Mouse (Mus musculus): ENCODE data around the gene B4galt5. TPM values are rescaled to one million over a fixed set of nuclear protein-coding genes. Genes with fewer than 3 reads are reported as not detected.
A peak's percentile ranks its signal among the peaks of the same experiment; 100 is the strongest.

Gene B4galt5
- polyA plus RNA-seq, 1 experiment from 2014 or later = 4.5 TPM

GRCm38 (mm10) chr2:167349283-167349936 lies 427 bp upstream of the B4galt5 start:
- peaks cover 3% of the 10 kb centered on the region; the same call in 1 of the 2 replicates for H3K4me1 ChIP-seq (replicated peaks; ENCODE audit: control insufficient read depth, insufficient read depth)
- TF ChIP-seq CTCF (IDR thresholded peaks at IDR 0.05; ENCODE audit: low read depth) (no peak), EP300 (optimal IDR thresholded peaks at IDR 0.05) (no peak)
- ATAC-seq (ENCODE audit: low FRiP score, low TSS enrichment) (peak; percentile 97), DNase-seq (ENCODE audit: low spot score) (peak; percentile 98)
- H3K27me3 ChIP-seq (ENCODE audit: control insufficient read depth, insufficient read depth, low read length) = no peaks in the 10 kb centered on the region
- H3K9me3 ChIP-seq (ENCODE audit: control insufficient read depth, low read length) = no peaks in the 10 kb centered on the region
- no peak overlapping the region; the same call in 1 of the 2 replicates for H3K27ac ChIP-seq (replicated peaks)
- 1% methylated on average over 45 of the region's 50 CpGs for WGBS
- H3K36me3 ChIP-seq (ENCODE audit: control insufficient read depth, insufficient read depth, low read length) = no peaks in the 10 kb centered on the region
- peak overlapping the region; percentile 81 for H3K4me3 ChIP-seq (ENCODE audit: low read depth, low read length)
- peak overlapping the region; percentile 90 for H3K4me2 ChIP-seq (replicated peaks; ENCODE audit: low read depth)
- peak overlapping the region; percentile 84 for H3K9ac ChIP-seq (ENCODE audit: low read length)

GRCm38 (mm10) chr2:167347991-167348375 lies 1.0 kb downstream of the B4galt5 start:
- H3K4me1 ChIP-seq (replicated peaks; ENCODE audit: control insufficient read depth, insufficient read depth) = peaks cover 3% of the 10 kb centered on the region; the same call in 1 of the 2 replicates
- no peaks in the 10 kb centered on the region for H3K27me3 ChIP-seq (ENCODE audit: control insufficient read depth, insufficient read depth, low read length)
- 9% methylated on average over 11 of the region's 11 CpGs for WGBS
- ATAC-seq (ENCODE audit: low FRiP score, low TSS enrichment) (no peak), DNase-seq (ENCODE audit: low spot score) (no peak)
- H3K4me2 ChIP-seq (replicated peaks; ENCODE audit: low read depth) = peak overlapping the region; percentile 90
- H3K4me3 ChIP-seq (ENCODE audit: low read depth, low read length) = peak overlapping the region; percentile 81
- no peak for TF ChIP-seq CTCF (IDR thresholded peaks at IDR 0.05; ENCODE audit: low read depth)
- TF ChIP-seq EP300 (optimal IDR thresholded peaks at IDR 0.05) = no peak
- peak overlapping the region; percentile 84; the same call in 1 of the 2 replicates for H3K9ac ChIP-seq (ENCODE audit: low read length)
- no peaks in the 10 kb centered on the region for H3K36me3 ChIP-seq (ENCODE audit: control insufficient read depth, insufficient read depth, low read length)
- H3K27ac ChIP-seq (replicated peaks) = peak overlapping the region; percentile 86; the same call in 1 of the 2 replicates
- no peaks in the 10 kb centered on the region for H3K9me3 ChIP-seq (ENCODE audit: control insufficient read depth, low read length)

GRCm38 (mm10) chr2:167347361-167347760 lies 1.6 kb downstream of the B4galt5 start:
- TF ChIP-seq CTCF (IDR thresholded peaks at IDR 0.05; ENCODE audit: low read depth) = no peak
- TF ChIP-seq EP300 (optimal IDR thresholded peaks at IDR 0.05) = no peak
- WGBS = 72% methylated on average over 4 of the region's 4 CpGs
- ATAC-seq (ENCODE audit: low FRiP score, low TSS enrichment) = no peak
- no peaks in the 10 kb centered on the region for H3K36me3 ChIP-seq (ENCODE audit: control insufficient read depth, insufficient read depth, low read length)
- peaks cover 3% of the 10 kb centered on the region; the same call in 1 of the 2 replicates for H3K4me1 ChIP-seq (replicated peaks; ENCODE audit: control insufficient read depth, insufficient read depth)
- H3K4me2 ChIP-seq (replicated peaks; ENCODE audit: low read depth) = no peak overlapping the region
- no peak for DNase-seq (ENCODE audit: low spot score)
- no peaks in the 10 kb centered on the region for H3K9me3 ChIP-seq (ENCODE audit: control insufficient read depth, low read length)
- H3K4me3 ChIP-seq (ENCODE audit: low read depth, low read length) = 0 out of 2 replicates have a peak overlapping the region, but pooled peaks have one; percentile 81
- no peak overlapping the region for H3K9ac ChIP-seq (ENCODE audit: low read length)
- no peaks in the 10 kb centered on the region for H3K27me3 ChIP-seq (ENCODE audit: control insufficient read depth, insufficient read depth, low read length)
- no peak overlapping the region for H3K27ac ChIP-seq (replicated peaks)

- TF ChIP-seq CTCF (IDR thresholded peaks at IDR 0.05; ENCODE audit: low read depth) (peak; percentile 41; the same call in 1 of the 2 replicates), EP300 (optimal IDR thresholded peaks at IDR 0.05) (no peak)
- Histone ChIP-seq H3K4me2 (replicated peaks; ENCODE audit: low read depth) (no peak overlapping the region), H3K4me3 (ENCODE audit: low read depth, low read length) (no peak overlapping the region), H3K27ac (replicated peaks) (no peak overlapping the region), H3K4me1 (replicated peaks; ENCODE audit: control insufficient read depth, insufficient read depth) (peaks cover 3% of the 10 kb centered on the region; the same call in 1 of the 2 replicates), H3K36me3 (ENCODE audit: control insufficient read depth, insufficient read depth, low read length) (no peaks in the 10 kb centered on the region), H3K27me3 (ENCODE audit: control insufficient read depth, insufficient read depth, low read length) (no peaks in the 10 kb centered on the region), H3K9me3 (ENCODE audit: control insufficient read depth, low read length) (no peaks in the 10 kb centered on the region), H3K9ac (ENCODE audit: low read length) (no peak overlapping the region)
- DNase-seq (ENCODE audit: low spot score) = no peak
- 66% methylated on average over 7 of the region's 7 CpGs for WGBS
- ATAC-seq (ENCODE audit: low FRiP score, low TSS enrichment) = no peak
These were observed 3.3 kb downstream of the B4galt5 start for GRCm38 (mm10) chr2:167345508-167346164.

- Histone ChIP-seq H3K4me2 (replicated peaks; ENCODE audit: low read depth) (no peak overlapping the region), H3K27me3 (ENCODE audit: control insufficient read depth, insufficient read depth, low read length) (no peaks in the 10 kb centered on the region), H3K4me1 (replicated peaks; ENCODE audit: control insufficient read depth, insufficient read depth) (peaks cover 3% of the 10 kb centered on the region; the same call in 1 of the 2 replicates), H3K4me3 (ENCODE audit: low read depth, low read length) (no peak overlapping the region), H3K9ac (ENCODE audit: low read length) (no peak overlapping the region), H3K36me3 (ENCODE audit: control insufficient read depth, insufficient read depth, low read length) (no peaks in the 10 kb centered on the region), H3K9me3 (ENCODE audit: control insufficient read depth, low read length) (no peaks in the 10 kb centered on the region), H3K27ac (replicated peaks) (no peak overlapping the region)
- peak; percentile 65 for TF ChIP-seq CTCF (IDR thresholded peaks at IDR 0.05; ENCODE audit: low read depth)
- no peak for TF ChIP-seq EP300 (optimal IDR thresholded peaks at IDR 0.05)
- 48% methylated on average over 5 of the region's 5 CpGs for WGBS
- ATAC-seq (ENCODE audit: low FRiP score, low TSS enrichment) (no peak), DNase-seq (ENCODE audit: low spot score) (no peak)
These were observed 4.0 kb downstream of the B4galt5 start for GRCm38 (mm10) chr2:167344871-167345507.

Data from stomach, postnatal 0 days (tissue).